ENCODE assay signal across 8 mouse cellular contexts in genomic region chr8:94011076-94012012, GRCm38 (mm10). TPM values are rescaled to one million over a fixed set of nuclear protein-coding genes. Genes with fewer than 3 reads are reported as not detected.
DNase-seq lines count a peak whose midpoint lies in the region; ATAC-seq and TF ChIP-seq lines count a peak whose summit lies in the region.

No protein-coding gene starts in this region.

- ATAC-seq in embryonic facial prominence, embryonic 14.5 days (ENCODE audit: low read depth), result no peak
- peak; percentile 5 for ATAC-seq in inflammation-experienced regulatory T-cells, adult 6 months
- peak; percentile 23; the same call in 1 of the 2 replicates for ATAC-seq in liver, embryonic 14.5 days (ENCODE audit: insufficient read depth)

- peak; percentile 66 for DNase-seq in thymus, postnatal 14 days
- no peak for DNase-seq in thymus, postnatal 25 days
- no peak for DNase-seq in embryonic facial prominence, embryonic 14.5 days (ENCODE audit: low spot score)
- peak; percentile 55 to 57 (median 56) for DNase-seq in liver, embryonic 14.5 days (ENCODE audit: low read depth in 3 of 3, low spot score in 3 of 3)
- peak; percentile 42 to 73 for DNase-seq in spleen, postnatal 4 days (ENCODE audit: low spot score in 2 of 2)
- DNase-seq in T-cell, adult 2 months (ENCODE audit: low spot score), result no peak
- no peak for DNase-seq in left cerebral cortex, postnatal 4 days

- intact Hi-C loops in left cerebral cortex, postnatal 4 days (cut with DNase I), result no loop called here

- H3K27ac ChIP-seq in embryonic facial prominence, embryonic 14.5 days (replicated peaks; ENCODE audit: low read depth, low read length), result peak overlapping the region; percentile 93
- peak overlapping the region; percentile 94 for H3K27ac ChIP-seq in liver, embryonic 14.5 days

- H3K9ac ChIP-seq in embryonic facial prominence, embryonic 14.5 days (ENCODE audit: low read depth, low read length), result peak overlapping the region; percentile 97
- H3K9ac ChIP-seq in liver, embryonic 14.5 days (replicated peaks), result peak overlapping the region; percentile 95

- no peaks in the 10 kb centered on the region for H3K9me3 ChIP-seq in embryonic facial prominence, embryonic 14.5 days (ENCODE audit: control insufficient read depth, low read length)
- H3K9me3 ChIP-seq in liver, embryonic 14.5 days (ENCODE audit: control insufficient read depth, low read length), result no peaks in the 10 kb centered on the region

- 5% methylated on average over 37 of the region's 48 CpGs for WGBS in embryonic facial prominence, embryonic 14.5 days
- WGBS in liver, embryonic 14.5 days (ENCODE audit: insufficient replicate concordance), result under 1% methylated on average over 48 of the region's 48 CpGs

- H3K4me3 ChIP-seq in embryonic facial prominence, embryonic 14.5 days (ENCODE audit: low read depth, low read length), result peak overlapping the region; percentile 97
- H3K4me3 ChIP-seq in liver, embryonic 14.5 days (ENCODE audit: insufficient read depth in 1 of 2, low read depth in 2 of 2, low read length in 2 of 2), result peak overlapping the region; percentile 89 to 93

- 0 out of 2 replicates have a peak, but pooled peaks cover 3% of the 10 kb centered on the region for H3K4me1 ChIP-seq in embryonic facial prominence, embryonic 14.5 days (ENCODE audit: control insufficient read depth, insufficient read depth, low read length)
- peaks cover 26 to 33% of the 10 kb centered on the region in 2 experiments for H3K4me1 ChIP-seq in liver, embryonic 14.5 days (replicated peaks; ENCODE audit: control insufficient read depth in 2 of 2, insufficient read depth in 2 of 2, low read length in 1 of 2)

- no peaks in the 10 kb centered on the region for H3K27me3 ChIP-seq in embryonic facial prominence, embryonic 14.5 days (replicated peaks; ENCODE audit: control insufficient read depth, insufficient read depth, low read length)
- no peaks in the 10 kb centered on the region for H3K27me3 ChIP-seq in liver, embryonic 14.5 days (ENCODE audit: control insufficient read depth, insufficient read depth, low read length)

- peak overlapping the region; percentile 89 for H3K4me2 ChIP-seq in embryonic facial prominence, embryonic 14.5 days (ENCODE audit: low read depth, low read length)
- peak overlapping the region; percentile 100 for H3K4me2 ChIP-seq in liver, embryonic 14.5 days (ENCODE audit: low read depth)

- 0 out of 2 replicates have a peak, but pooled peaks cover 4% of the 10 kb centered on the region for H3K36me3 ChIP-seq in embryonic facial prominence, embryonic 14.5 days (ENCODE audit: control insufficient read depth, insufficient read depth, low read length)
- no peaks in the 10 kb centered on the region; the same call in 1 of the 2 replicates for H3K36me3 ChIP-seq in liver, embryonic 14.5 days (replicated peaks; ENCODE audit: control insufficient read depth, insufficient read depth, low read depth)

- TF ChIP-seq EP300 in liver, embryonic 14.5 days (IDR thresholded peaks at IDR 0.05; ENCODE audit: low read depth), result peak; percentile 56

- no peak for TF ChIP-seq CTCF in liver, embryonic 14.5 days (IDR thresholded peaks at IDR 0.05; ENCODE audit: low read depth)

RNA-seq across cellular contexts. Expression of gene Amfr, which starts 1.3 kb away (rescaled TPM):
- polyA plus RNA-seq in embryonic facial prominence, embryonic 14.5 days (2014; fragmentation: Nextera tagmentation; extraction: Ambion mirVana), result 53.8 and 57.7 TPM in 2 replicates
- 10 to 100 TPM; 20.3 to 38.5 (median 38.0) TPM for polyA plus RNA-seq in inflammation-experienced regulatory T-cells, adult 6 months (2017; shearing (Covaris generic))
- polyA plus RNA-seq in liver, embryonic 14.5 days (2012; rRNA removed), result 33.4 and 38.4 TPM in 2 replicates
- polyA plus RNA-seq in liver, embryonic 14.5 days (2014; fragmentation: Nextera tagmentation; extraction: Ambion mirVana), result 50.0 and 53.1 TPM in 2 replicates
- 100 to 1,000 TPM; 111 to 113 TPM for total RNA-seq in left cerebral cortex, postnatal 4 days (2021)

RNA-seq across cellular contexts. Expression of gene Nudt21, which starts 25.5 kb away (rescaled TPM):
- polyA plus RNA-seq in embryonic facial prominence, embryonic 14.5 days (2014; fragmentation: Nextera tagmentation; extraction: Ambion mirVana), result 107 and 113 TPM in 2 replicates
- polyA plus RNA-seq in inflammation-experienced regulatory T-cells, adult 6 months (2017; shearing (Covaris generic)), result 100 to 1,000 TPM in 1 of 3 experiments, 10 to 100 TPM in 2; 60.1 to 163 (median 82.0) TPM
- 16.2 and 32.3 TPM in 2 replicates for polyA plus RNA-seq in liver, embryonic 14.5 days (2012; rRNA removed)
- 94.6 and 95.2 TPM in 2 replicates for polyA plus RNA-seq in liver, embryonic 14.5 days (2014; fragmentation: Nextera tagmentation; extraction: Ambion mirVana)
- total RNA-seq in left cerebral cortex, postnatal 4 days (2021), result 10 to 100 TPM; 74.9 to 79.0 TPM

RNA-seq across cellular contexts. Expression of gene Ogfod1, which starts 25.7 kb away (rescaled TPM):
- 13.0 and 16.0 TPM in 2 replicates for polyA plus RNA-seq in embryonic facial prominence, embryonic 14.5 days (2014; fragmentation: Nextera tagmentation; extraction: Ambion mirVana)
- 10 to 100 TPM; 16.7 to 23.2 (median 22.4) TPM for polyA plus RNA-seq in inflammation-experienced regulatory T-cells, adult 6 months (2017; shearing (Covaris generic))
- polyA plus RNA-seq in liver, embryonic 14.5 days (2012; rRNA removed), result 2.1 and 3.2 TPM in 2 replicates
- polyA plus RNA-seq in liver, embryonic 14.5 days (2014; fragmentation: Nextera tagmentation; extraction: Ambion mirVana), result 4.0 and 5.3 TPM in 2 replicates
- total RNA-seq in left cerebral cortex, postnatal 4 days (2021), result 10 to 100 TPM; 23.6 to 25.8 TPM

Comparison
In these comparisons a context has a peak if more than half of its experiments do, and no peak if none do; other contexts are left out.
1. DNase-seq: peak in thymus, postnatal 14 days (single experiment), liver, embryonic 14.5 days (3 of 3) and spleen, postnatal 4 days (2 of 2); none in thymus, postnatal 25 days (single experiment), embryonic facial prominence, embryonic 14.5 days (single experiment), T-cell, adult 2 months (single experiment) and left cerebral cortex, postnatal 4 days (single experiment).